Mouse (Mus musculus): ENCODE results near the gene Cacnb3. TPM values are rescaled to one million over a fixed set of nuclear protein-coding genes. Genes with fewer than 3 reads are reported as not detected.

Gene Cacnb3
- polyA plus RNA-seq, 1 experiment from 2014 or later = 15.1 TPM

DNA sequence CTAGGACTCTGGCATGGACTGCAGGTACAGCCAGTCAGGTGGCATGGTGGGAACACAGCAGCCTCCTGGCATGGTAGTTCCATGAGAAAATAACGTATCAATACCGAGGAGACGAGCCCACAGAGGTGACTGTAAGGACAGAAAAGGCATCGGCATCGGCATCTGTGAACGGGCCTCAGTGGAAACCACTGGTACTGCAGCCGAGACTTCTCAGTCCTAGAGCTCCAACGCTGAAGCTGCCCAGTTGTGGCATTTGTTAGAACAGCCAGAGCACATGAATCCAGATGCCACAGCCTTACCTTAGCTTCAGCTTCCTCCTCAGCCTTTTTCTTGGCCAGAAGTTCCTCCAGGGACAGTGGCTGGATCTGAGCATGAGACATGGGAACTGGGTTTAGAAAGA, 21.5 kb downstream of the Cacnb3 start:
- H3K9ac ChIP-seq (ENCODE audit: low read length) = no peak overlapping the region
- no peak overlapping the region for H3K27ac ChIP-seq (replicated peaks)
- no peaks in the 10 kb centered on the region for H3K27me3 ChIP-seq (ENCODE audit: control insufficient read depth, insufficient read depth, low read length)
- no peak for TF ChIP-seq EP300 (optimal IDR thresholded peaks at IDR 0.05)
- TF ChIP-seq CTCF (IDR thresholded peaks at IDR 0.05; ENCODE audit: low read depth) = no peak
- H3K4me2 ChIP-seq (replicated peaks; ENCODE audit: low read depth) = no peak overlapping the region
- no peak overlapping the region for H3K4me3 ChIP-seq (ENCODE audit: low read depth, low read length)
- 94% methylated on average over 8 of the region's 8 CpGs for WGBS
- peaks cover 58% of the 10 kb centered on the region for H3K36me3 ChIP-seq (ENCODE audit: control insufficient read depth, insufficient read depth, low read length)
- no peaks in the 10 kb centered on the region for H3K4me1 ChIP-seq (replicated peaks; ENCODE audit: control insufficient read depth, insufficient read depth)
- H3K9me3 ChIP-seq (ENCODE audit: control insufficient read depth, low read length) = no peaks in the 10 kb centered on the region
- DNase-seq (ENCODE audit: low spot score) = no peak
- no peak for ATAC-seq (ENCODE audit: low FRiP score, low TSS enrichment)

DNA sequence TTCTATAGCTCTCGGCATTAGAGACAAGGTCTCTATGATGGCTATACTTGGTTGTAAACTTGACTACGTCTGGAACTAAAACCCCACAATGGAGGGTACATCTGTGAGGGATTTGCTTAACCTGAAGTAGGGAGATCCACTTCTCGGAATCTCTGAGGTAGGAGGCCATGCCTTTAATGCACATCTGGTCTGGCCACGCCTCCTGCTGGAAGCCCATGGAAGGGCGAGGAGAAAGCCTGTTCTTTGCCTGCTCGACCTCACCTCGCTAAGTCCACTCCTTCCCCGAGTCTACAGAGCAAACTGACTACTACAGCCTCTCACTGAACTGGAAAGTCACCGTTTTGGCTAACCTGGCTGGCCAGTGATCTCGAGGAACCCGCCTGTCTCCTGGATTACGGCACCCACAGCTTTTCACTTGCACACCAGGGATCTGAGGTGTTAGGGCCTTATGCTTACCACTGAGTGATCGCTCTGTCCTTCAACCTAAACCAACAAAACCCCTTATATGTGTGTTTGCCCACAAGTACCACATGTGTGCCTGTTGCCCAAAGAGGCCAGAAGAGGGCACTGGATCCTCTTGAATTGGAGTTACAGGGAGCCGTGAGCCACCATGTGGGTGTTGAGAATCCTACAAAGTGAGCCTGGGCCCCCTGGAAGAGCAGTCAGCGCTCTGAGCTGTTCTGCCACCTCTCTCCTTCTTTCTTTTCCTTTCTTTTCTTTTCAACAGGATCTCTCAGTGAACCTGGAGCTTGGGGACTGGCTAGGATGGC, 26.5 kb downstream of the Cacnb3 start:
- Histone ChIP-seq H3K27me3 (ENCODE audit: control insufficient read depth, insufficient read depth, low read length) (no peaks in the 10 kb centered on the region), H3K4me2 (replicated peaks; ENCODE audit: low read depth) (no peak overlapping the region), H3K9me3 (ENCODE audit: control insufficient read depth, low read length) (no peaks in the 10 kb centered on the region), H3K27ac (replicated peaks) (no peak overlapping the region), H3K9ac (ENCODE audit: low read length) (no peak overlapping the region), H3K4me1 (replicated peaks; ENCODE audit: control insufficient read depth, insufficient read depth) (no peaks in the 10 kb centered on the region), H3K36me3 (ENCODE audit: control insufficient read depth, insufficient read depth, low read length) (peaks cover 33% of the 10 kb centered on the region), H3K4me3 (ENCODE audit: low read depth, low read length) (no peak overlapping the region)
- no peak for DNase-seq (ENCODE audit: low spot score)
- TF ChIP-seq CTCF (IDR thresholded peaks at IDR 0.05; ENCODE audit: low read depth) (peak; percentile 53), EP300 (optimal IDR thresholded peaks at IDR 0.05) (no peak)
- 74% methylated on average over 15 of the region's 15 CpGs for WGBS
- no peak for ATAC-seq (ENCODE audit: low FRiP score, low TSS enrichment)

DNA sequence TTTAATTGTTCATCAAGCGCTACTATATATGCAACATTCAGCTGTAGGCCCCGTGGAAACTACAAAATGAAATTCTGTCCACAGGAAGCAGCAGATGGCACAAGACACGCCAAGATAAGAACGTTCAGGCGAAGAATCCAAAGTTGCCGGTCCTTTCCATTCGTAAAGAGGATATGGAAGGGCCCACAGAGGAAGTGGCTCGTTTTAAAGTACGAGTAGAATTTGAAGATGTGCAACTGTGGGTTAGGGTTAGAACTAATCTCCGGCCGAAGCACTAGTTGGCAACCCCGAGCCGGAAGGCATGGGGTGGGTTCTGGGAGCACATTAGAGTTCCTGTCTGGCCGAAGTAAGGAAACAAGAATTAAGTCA, 31.5 kb downstream of the Cacnb3 start:
- no peaks in the 10 kb centered on the region for H3K9me3 ChIP-seq (ENCODE audit: control insufficient read depth, low read length)
- no peaks in the 10 kb centered on the region for H3K4me1 ChIP-seq (replicated peaks; ENCODE audit: control insufficient read depth, insufficient read depth)
- H3K36me3 ChIP-seq (ENCODE audit: control insufficient read depth, insufficient read depth, low read length) = peaks cover 11% of the 10 kb centered on the region
- no peak for TF ChIP-seq EP300 (optimal IDR thresholded peaks at IDR 0.05)
- TF ChIP-seq CTCF (IDR thresholded peaks at IDR 0.05; ENCODE audit: low read depth) = no peak
- peak overlapping the region; percentile 88 for H3K9ac ChIP-seq (ENCODE audit: low read length)
- H3K4me2 ChIP-seq (replicated peaks; ENCODE audit: low read depth) = peak overlapping the region; percentile 53
- under 1% methylated on average over 14 of the region's 14 CpGs for WGBS
- ATAC-seq (ENCODE audit: low FRiP score, low TSS enrichment) (no peak; the same call in 1 of the 2 replicates), DNase-seq (ENCODE audit: low spot score) (no peak)
- H3K4me3 ChIP-seq (ENCODE audit: low read depth, low read length) = peak overlapping the region; percentile 86
- peak overlapping the region; percentile 96 for H3K27ac ChIP-seq (replicated peaks)
- no peaks in the 10 kb centered on the region for H3K27me3 ChIP-seq (ENCODE audit: control insufficient read depth, insufficient read depth, low read length)

DNA sequence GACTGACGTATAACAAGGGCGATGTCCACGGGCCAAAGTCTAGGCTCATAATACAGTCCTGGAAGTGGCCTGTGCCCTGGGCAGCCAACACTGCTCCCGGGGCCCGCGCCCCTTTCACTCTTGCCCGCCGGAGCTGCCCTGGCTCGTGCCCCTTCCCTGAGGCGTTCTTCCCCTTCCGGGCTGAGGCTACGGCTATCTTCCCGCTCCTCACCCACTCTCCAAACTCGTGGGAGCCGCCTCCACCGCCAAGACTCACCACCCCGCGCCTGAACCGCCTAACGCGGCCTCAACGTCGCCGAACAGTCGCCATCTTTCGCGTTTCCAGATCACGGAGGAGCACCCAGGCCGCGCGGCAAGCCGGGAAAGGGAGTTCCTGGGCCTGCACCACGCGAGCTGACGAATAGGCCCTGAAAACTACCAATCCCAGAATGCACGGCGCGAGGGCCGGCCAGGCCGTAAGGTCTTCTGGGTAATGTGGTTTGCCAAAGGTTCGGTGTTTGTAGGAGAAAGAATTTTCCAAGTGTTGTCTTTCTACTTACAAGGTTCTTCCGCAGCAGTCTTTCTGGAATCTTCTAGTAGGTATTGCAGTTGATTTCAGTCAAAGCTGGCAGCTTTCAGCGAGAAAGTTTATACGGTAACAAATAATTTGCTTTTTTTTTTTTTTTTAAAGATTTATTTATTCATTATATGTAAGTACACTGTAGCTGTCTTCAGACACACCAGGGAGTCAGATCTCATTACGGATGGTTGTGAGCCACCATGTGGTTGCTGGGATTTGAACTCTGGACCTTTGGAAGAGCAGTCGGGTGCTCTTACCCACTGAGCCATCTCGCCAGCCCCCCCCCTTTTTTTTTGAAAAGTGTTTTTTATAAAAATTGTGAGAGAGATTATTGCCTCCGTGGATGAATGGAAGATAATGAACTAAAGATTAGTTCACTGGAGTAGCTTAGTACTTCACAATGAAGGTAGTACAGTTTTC, 32.2 kb downstream of the Cacnb3 start, which contains the start of gene Ddx23:
Ddx23 (minus strand) TSS at position 328 of the 979 bp plus-strand sequence.
- ATAC-seq (ENCODE audit: low FRiP score, low TSS enrichment) = peak; percentile 96
- TF ChIP-seq CTCF (IDR thresholded peaks at IDR 0.05; ENCODE audit: low read depth) (peak; percentile 7), EP300 (optimal IDR thresholded peaks at IDR 0.05) (no peak)
- H3K27me3 ChIP-seq (ENCODE audit: control insufficient read depth, insufficient read depth, low read length) = no peaks in the 10 kb centered on the region
- DNase-seq (ENCODE audit: low spot score) = peak; percentile 97
- H3K4me3 ChIP-seq (ENCODE audit: low read depth, low read length) = peak within 1 kb of the TSS; percentile 86
- H3K9ac ChIP-seq (ENCODE audit: low read length) = peak within 1 kb of the TSS; percentile 88
- peak within 1 kb of the TSS; percentile 96 for H3K27ac ChIP-seq (replicated peaks)
- no peaks in the 10 kb centered on the region for H3K4me1 ChIP-seq (replicated peaks; ENCODE audit: control insufficient read depth, insufficient read depth)
- no peaks in the 10 kb centered on the region for H3K9me3 ChIP-seq (ENCODE audit: control insufficient read depth, low read length)
- H3K4me2 ChIP-seq (replicated peaks; ENCODE audit: low read depth) = peak within 1 kb of the TSS; percentile 53
- H3K36me3 ChIP-seq (ENCODE audit: control insufficient read depth, insufficient read depth, low read length) = peaks cover 5% of the 10 kb centered on the region
- WGBS = 3% methylated on average over 47 of the region's 48 CpGs

DNA sequence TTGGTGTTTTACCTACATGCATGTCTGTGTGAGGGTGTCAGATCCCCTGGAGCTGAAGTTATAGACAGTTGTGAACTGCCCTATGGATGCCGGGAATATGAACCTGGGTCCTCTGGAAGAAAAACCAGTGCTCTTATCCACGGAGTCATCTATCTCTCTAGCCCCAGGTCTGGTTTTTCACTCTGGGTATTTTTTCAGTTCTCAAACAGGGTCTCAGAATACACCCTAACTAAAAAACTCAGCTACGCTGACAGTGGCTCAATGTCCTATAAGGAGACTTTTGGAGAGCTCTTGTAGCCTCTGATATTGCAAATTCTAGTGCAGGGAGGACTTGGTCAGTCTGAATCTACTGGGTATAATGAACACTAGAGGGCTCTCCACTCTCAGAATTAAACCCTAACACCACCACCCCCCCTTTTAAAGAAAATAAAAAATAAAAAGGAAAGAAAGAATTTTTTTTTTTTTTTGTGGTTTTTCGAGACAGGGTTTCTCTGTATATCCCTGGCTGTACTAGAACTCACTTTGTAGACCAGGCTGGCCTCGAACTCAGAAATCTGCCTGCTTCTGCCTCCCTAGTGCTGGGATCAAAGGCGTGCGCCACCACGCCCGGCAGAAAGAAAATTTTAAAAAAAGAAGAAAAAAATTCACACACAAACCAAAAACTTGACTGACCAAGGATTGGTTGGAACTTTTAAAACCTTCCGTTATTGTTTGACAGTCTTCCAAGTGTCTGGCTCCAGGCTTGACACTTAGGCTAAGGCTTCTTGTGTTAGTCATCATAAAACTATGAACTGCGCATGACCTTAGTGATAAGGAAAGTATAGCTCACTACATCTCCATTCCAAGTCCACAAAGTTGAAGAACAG, 33.6 kb downstream of the Cacnb3 start:
- no peak overlapping the region for H3K27ac ChIP-seq (replicated peaks)
- ATAC-seq (ENCODE audit: low FRiP score, low TSS enrichment) = no peak
- no peaks in the 10 kb centered on the region for H3K27me3 ChIP-seq (ENCODE audit: control insufficient read depth, insufficient read depth, low read length)
- H3K4me2 ChIP-seq (replicated peaks; ENCODE audit: low read depth) = no peak overlapping the region
- DNase-seq (ENCODE audit: low spot score) = no peak
- TF ChIP-seq EP300 (optimal IDR thresholded peaks at IDR 0.05) (no peak), CTCF (IDR thresholded peaks at IDR 0.05; ENCODE audit: low read depth) (peak; percentile 73)
- H3K4me1 ChIP-seq (replicated peaks; ENCODE audit: control insufficient read depth, insufficient read depth) = no peaks in the 10 kb centered on the region
- WGBS = 70% methylated on average over 11 of the region's 11 CpGs
- no peaks in the 10 kb centered on the region for H3K36me3 ChIP-seq (ENCODE audit: control insufficient read depth, insufficient read depth, low read length)
- H3K9ac ChIP-seq (ENCODE audit: low read length) = no peak overlapping the region
- no peak overlapping the region for H3K4me3 ChIP-seq (ENCODE audit: low read depth, low read length)
- no peaks in the 10 kb centered on the region for H3K9me3 ChIP-seq (ENCODE audit: control insufficient read depth, low read length)
